Mouse (Mus musculus) lung, adult 18-20 months (tissue): Measurements from ENCODE around the gene Tceal9.
"Not testable (repeated sequence)": the region's sequence is repeated elsewhere in the genome, so short reads cannot be mapped to it uniquely, and the experiment has no call there.

Source experiments
- DNase-seq, 2 experiments: peaks; one replicate each; pipeline ENCODE4 v3.0.0; 2022; ENCODE audit warnings: mixed read lengths in 2 of 2

Gene Tceal9

DNA sequence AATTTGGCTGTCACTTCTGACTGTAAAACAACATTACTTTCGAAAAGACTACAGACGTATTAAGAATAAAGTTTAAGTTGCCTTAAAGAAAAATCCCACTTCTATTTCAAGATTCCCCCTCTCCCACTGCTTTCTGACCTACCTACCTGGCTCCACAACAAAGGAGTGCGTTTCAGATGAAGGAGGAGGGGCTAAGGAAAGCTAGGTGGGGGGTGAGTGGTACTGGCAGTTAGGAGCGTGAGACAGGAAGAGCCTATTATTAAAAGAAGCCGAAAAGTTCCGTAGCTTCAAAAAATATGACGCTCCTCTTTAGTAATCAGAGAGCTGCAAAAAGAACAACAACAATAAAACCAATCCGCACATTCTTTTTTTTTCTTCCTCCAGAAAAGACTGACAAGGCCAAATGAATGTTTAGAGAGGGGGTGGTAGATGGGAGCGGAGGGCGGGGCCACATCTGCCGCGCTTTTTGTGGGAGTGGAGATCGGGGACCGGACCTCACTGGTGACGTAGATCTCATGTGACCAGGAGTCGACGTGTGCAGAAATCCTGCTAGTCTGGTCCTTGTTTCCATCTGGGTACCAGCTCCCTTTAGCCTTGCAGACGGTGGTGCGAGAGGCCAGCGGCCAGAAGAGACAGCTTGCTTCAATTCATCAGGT is at the start of gene Tceal9:
TSS of gene Tceal9 (plus strand) at position 506 of the 656 bp plus-strand sequence.
- peak; percentile 79 to 85 for DNase-seq

- no peak for DNase-seq
These were observed 49.5 kb upstream of the Tceal9 start for GRCm38 (mm10) chrX:136195193-136195944.

GRCm38 (mm10) chrX:136196873-136197272 is 48.0 kb upstream of the Tceal9 start:
- peak; percentile 3 to 24 for DNase-seq

- DNase-seq = no peak
These were observed 41.6 kb upstream of the Tceal9 start for GRCm38 (mm10) chrX:136203257-136203656.

GRCm38 (mm10) chrX:136203664-136204066 is 41.2 kb upstream of the Tceal9 start, which contains the start of gene Tceal5:
Tceal5 (minus strand) TSS chrX:136203876.
- DNase-seq = peak in 1 of 2 experiments; percentile 5

- DNase-seq = no peak
These were observed 40.5 kb upstream of the Tceal9 start for GRCm38 (mm10) chrX:136204406-136204805.

DNA sequence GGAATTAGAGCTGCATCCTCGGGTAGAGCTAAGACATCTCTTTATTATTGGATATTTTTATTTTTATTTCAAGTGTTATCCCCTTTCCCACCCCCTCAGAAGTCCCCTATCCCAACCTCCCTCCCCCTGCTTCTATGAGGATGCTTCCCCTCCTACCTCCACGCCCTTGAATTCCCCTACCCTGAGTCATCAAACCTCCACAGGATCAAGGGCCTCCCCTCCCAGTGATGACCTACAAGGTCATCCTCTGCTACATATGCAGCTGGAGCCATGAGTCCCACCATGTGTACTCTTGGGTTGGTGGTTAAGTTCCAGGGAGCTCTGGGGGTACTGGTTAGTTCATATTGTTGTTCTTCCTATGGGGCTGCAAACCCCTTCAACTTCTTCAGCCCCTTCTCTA is 31.5 kb upstream of the Tceal9 start:
- no peak for DNase-seq

- not testable (repeated sequence) for DNase-seq
These were observed 29.9 kb upstream of the Tceal9 start, which contains the start of the genes Tceal7 and Bex1 for GRCm38 (mm10) chrX:136214729-136215677. Tceal7 (plus strand) TSS chrX:136214779. Bex1 (minus strand) TSS chrX:136215513.

- DNase-seq = no peak
These were observed 28.6 kb upstream of the Tceal9 start for GRCm38 (mm10) chrX:136216303-136216702.

DNA sequence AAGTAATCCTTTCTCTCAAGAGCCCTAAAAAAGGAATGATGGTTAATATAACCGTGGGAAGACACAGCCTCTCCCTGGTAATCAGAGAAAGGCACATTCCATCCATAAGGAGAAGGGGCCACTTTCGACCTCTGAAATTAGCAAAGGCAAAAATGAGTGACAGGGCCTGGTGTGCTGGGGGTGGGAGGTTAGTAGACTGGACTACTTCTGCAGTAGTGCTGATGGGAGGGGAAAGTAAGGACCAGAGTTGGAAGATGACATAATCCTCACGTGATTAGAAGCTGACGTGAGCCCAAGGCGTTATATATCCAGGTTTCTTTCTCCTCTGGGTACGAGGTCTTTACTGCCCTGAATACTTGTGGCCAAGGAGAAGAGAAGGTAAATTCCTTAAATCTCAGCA is 21.2 kb upstream of the Tceal9 start:
- no peak for DNase-seq

GRCm38 (mm10) chrX:136227768-136228167 is 17.1 kb upstream of the Tceal9 start:
- DNase-seq = no peak

GRCm38 (mm10) chrX:136238118-136238517 is 6.8 kb upstream of the Tceal9 start:
- DNase-seq = peak in 1 of 2 experiments; percentile 17

GRCm38 (mm10) chrX:136243181-136243580 is 1.7 kb upstream of the Tceal9 start:
- no peak for DNase-seq

- peak; percentile 8 to 33 for DNase-seq
These were observed 717 bp downstream of the Tceal9 start for GRCm38 (mm10) chrX:136245521-136246071.

- DNase-seq = peak; percentile 28 to 60
These were observed 3.9 kb downstream of the Tceal9 start for GRCm38 (mm10) chrX:136248811-136249210.

GRCm38 (mm10) chrX:136249671-136250070 is 4.8 kb downstream of the Tceal9 start:
- peak; percentile 24 to 48 for DNase-seq

DNA sequence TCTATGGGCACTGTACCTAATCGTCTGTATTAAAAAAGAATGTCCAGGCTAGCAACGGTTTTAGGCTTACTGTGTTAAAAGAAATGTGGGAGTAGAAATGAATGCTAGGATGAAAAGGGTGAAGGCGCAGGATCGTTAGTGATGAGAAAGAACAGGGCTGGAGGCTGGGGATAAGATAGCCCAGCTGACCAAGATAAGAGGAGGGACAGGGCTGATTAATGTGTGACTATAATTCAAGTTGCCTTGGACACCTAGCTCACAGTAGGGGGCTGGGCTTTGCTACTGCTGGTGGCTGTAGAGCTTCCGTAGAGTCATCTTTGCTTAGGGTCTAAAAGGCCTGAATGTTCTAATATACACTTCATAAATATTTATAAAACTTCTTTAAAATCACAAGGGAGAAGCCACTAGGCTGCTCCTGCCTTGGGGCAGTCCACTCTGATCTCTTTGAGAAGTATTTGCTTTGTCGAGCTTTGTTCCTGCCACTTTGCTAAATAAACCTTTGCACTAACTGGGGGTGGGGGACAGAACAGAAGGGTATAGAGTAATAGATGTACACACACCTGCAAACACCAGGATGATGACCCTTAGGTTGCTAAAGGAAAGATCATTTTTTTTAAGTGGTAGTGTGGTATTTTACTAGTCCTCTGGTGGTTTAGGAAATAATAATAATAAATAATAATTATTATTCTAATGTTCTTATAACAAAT is 7.3 kb downstream of the Tceal9 start:
- no peak for DNase-seq

- DNase-seq = no peak
These were observed 22.8 kb downstream of the Tceal9 start for GRCm38 (mm10) chrX:136267720-136268119.

- no peak for DNase-seq
These were observed 23.3 kb downstream of the Tceal9 start for GRCm38 (mm10) chrX:136268173-136268572.

- DNase-seq = peak; percentile 49 to 63
These were observed 25.0 kb downstream of the Tceal9 start, which contains the start of gene Bex3 for GRCm38 (mm10) chrX:136269743-136270392. Bex3 (plus strand) TSS chrX:136270253.
